Comparison of ENCODE assay signal across 15 mouse cellular contexts in the genomic region with DNA sequence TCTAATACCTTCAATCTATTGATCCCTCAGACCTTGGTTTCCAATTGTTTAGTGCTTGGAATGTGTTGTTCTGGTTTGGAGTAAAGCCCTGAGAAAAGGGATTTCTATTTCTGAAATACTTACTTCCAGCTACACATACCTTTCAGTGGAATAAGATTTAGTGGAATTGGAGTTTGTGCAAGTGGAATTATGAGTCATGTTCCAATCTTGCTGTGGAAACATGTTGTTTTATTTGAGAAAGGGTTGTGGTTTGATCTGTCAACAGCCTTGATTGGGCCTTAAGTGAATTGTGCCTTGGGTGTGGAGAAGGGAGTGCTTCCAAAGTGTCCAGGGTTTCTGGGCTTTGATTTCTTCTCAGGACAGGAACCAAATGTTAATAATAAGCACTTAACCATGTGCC.
"Had no signal": no experiment of that assay in that cellular context is flagged by ENCODE, and none has a peak within 500 bp of the region (broad histone marks: within the 10 kb centered on the region; RNA-seq: fewer than 3 reads in every experiment).

No protein-coding gene starts in this region.

- ATAC-seq: liver, embryonic 12.5 days had no signal

- H3K27me3 ChIP-seq: kidney, embryonic 15.5 days; limb, embryonic 15.5 days; liver, embryonic 12.5 days; midbrain, embryonic 12.5 days; neural tube, embryonic 15.5 days had no signal

- H3K27ac ChIP-seq: kidney, embryonic 15.5 days; limb, embryonic 15.5 days; liver, embryonic 12.5 days; midbrain, embryonic 12.5 days; neural tube, embryonic 15.5 days; stomach, postnatal 0 days had no signal

- DNase-seq: kidney, adult 2 months; kidney, postnatal 14 days; layer of hippocampus, adult 9-11 months; layer of hippocampus, postnatal 36 days; lung, embryonic 14.5 days; lung, postnatal 4 days; right cerebral cortex, adult 18-20 months; right cerebral cortex, postnatal 25 days; thymus, postnatal 14 days had no signal

- H3K9me3 ChIP-seq: kidney, embryonic 15.5 days; limb, embryonic 15.5 days; liver, embryonic 12.5 days; midbrain, embryonic 12.5 days; neural tube, embryonic 15.5 days had no signal

- H3K4me1 ChIP-seq: kidney, embryonic 15.5 days; limb, embryonic 15.5 days; liver, embryonic 12.5 days; midbrain, embryonic 12.5 days had no signal

- H3K4me3 ChIP-seq: kidney, embryonic 15.5 days; limb, embryonic 15.5 days; liver, embryonic 12.5 days; midbrain, embryonic 12.5 days; neural tube, embryonic 15.5 days had no signal

- H3K4me2 ChIP-seq: kidney, embryonic 15.5 days; limb, embryonic 15.5 days; liver, embryonic 12.5 days; lung, embryonic 14.5 days; midbrain, embryonic 12.5 days; neural tube, embryonic 15.5 days had no signal

- H3K9ac ChIP-seq: kidney, embryonic 15.5 days; limb, embryonic 15.5 days; liver, embryonic 12.5 days; lung, embryonic 14.5 days; midbrain, embryonic 12.5 days; neural tube, embryonic 15.5 days had no signal
